Mouse (Mus musculus): Measurements from ENCODE around the gene Coro2b. TPM values are rescaled to one million over a fixed set of nuclear protein-coding genes. Genes with fewer than 3 reads are reported as not detected.

Gene Coro2b
- polyA plus RNA-seq, 1 experiment from 2014 or later: 5.8 TPM

DNA sequence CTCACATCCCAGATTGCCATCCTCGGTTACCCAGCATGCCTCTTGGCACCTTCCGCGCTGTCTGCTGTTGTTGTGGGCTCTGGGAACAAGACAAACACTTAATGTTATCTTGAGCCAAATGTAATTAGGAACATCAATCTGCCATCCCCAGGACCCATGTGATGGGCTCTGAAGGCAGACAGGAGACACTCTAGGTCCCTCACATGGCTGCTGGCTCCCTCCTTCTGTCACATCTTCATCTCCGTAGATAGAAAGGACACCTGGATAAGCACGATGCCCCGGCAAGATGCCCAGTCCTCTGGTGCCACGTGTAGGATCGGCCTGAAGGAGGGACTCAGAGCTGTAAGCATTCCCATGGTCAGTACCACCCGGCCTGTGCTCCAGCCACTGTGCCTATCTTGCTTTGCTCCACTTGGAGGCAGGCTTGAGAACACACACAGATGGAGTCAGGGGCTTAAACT, 2.4 kb upstream of the Coro2b start:
- H3K9ac ChIP-seq: no peak overlapping the region
- peaks cover 6% of the 10 kb centered on the region for H3K4me1 ChIP-seq (replicated peaks)
- H3K27me3 ChIP-seq (replicated peaks): peaks cover 33% of the 10 kb centered on the region
- no peak for ATAC-seq (ENCODE audit: insufficient number of reproducible peaks, low FRiP score)
- H3K36me3 ChIP-seq: no peaks in the 10 kb centered on the region
- WGBS: 78% methylated on average over 9 of the region's 9 CpGs
- no peak overlapping the region for H3K4me3 ChIP-seq
- H3K27ac ChIP-seq (ENCODE audit: poor library complexity, severe bottlenecking): no peak overlapping the region
- H3K9me3 ChIP-seq (replicated peaks): no peaks in the 10 kb centered on the region
- no peak overlapping the region for H3K4me2 ChIP-seq

DNA sequence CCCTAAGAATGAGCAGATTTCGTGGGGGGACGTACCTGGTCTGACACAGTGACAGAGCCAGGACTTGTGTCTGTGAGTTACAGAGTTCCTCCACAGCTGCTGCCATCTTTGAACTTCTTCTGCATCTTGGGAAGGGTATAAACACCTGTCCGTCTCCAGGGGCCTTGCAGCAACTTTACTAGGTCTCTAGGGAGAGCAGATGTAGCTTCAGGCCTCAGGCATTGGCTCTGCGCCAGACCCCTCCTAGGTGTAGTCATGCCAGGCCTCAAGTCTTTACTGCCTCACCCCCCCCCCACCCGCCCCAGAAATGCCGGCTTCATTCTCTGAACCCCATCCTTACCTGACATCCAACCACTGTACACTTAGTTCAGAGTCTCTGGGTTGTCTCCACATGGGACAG, 1.1 kb upstream of the Coro2b start:
- Histone ChIP-seq H3K4me1 (replicated peaks) (peaks cover 6% of the 10 kb centered on the region), H3K4me2 (no peak overlapping the region)

DNA sequence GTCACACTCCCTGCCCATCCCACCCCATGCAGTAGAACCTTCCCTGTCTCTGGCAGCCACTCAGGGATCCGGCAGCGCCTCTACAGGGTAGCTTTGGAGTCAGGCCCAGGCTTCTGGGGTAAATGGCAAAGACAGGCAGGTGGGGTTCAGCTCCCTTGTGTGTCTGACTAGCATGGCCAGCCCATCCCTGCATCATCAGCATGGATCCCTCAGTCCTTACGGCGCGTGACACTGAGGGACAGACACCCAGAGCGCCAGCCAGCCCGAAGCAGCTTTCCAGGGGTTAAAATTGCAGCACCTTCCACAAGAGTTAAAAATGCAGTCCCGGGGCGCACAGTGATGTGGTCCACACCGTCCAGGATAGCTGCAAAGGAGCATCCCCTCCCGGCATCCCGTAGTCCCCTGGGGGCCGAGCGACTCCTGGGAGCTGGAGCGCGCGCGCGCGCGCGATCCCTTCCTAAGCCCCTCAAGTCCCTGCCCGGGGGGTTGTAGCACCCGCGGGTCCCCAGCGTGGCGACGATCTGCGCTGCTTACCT, 657 bp downstream of the Coro2b start:
- 1% methylated on average over 29 of the region's 29 CpGs for WGBS
- peak overlapping the region; percentile 66 for H3K4me3 ChIP-seq
- ATAC-seq (ENCODE audit: insufficient number of reproducible peaks, low FRiP score): no peak
- H3K36me3 ChIP-seq: no peaks in the 10 kb centered on the region
- peaks cover 17% of the 10 kb centered on the region for H3K4me1 ChIP-seq (replicated peaks)
- peak overlapping the region; percentile 85 for H3K4me2 ChIP-seq
- H3K9me3 ChIP-seq (replicated peaks): no peaks in the 10 kb centered on the region
- peak overlapping the region; percentile 74 for H3K9ac ChIP-seq
- no peak overlapping the region for H3K27ac ChIP-seq (ENCODE audit: poor library complexity, severe bottlenecking)
- H3K27me3 ChIP-seq (replicated peaks): peaks cover 28% of the 10 kb centered on the region

More for the DNA sequence above, 1.1 kb upstream of the Coro2b start:
- H3K27ac ChIP-seq (ENCODE audit: poor library complexity, severe bottlenecking): no peak overlapping the region
- no peak for ATAC-seq (ENCODE audit: insufficient number of reproducible peaks, low FRiP score)
- no peaks in the 10 kb centered on the region for H3K36me3 ChIP-seq
- 87% methylated on average over 6 of the region's 6 CpGs for WGBS
- H3K4me3 ChIP-seq: no peak overlapping the region
- no peak overlapping the region for H3K9ac ChIP-seq
- H3K9me3 ChIP-seq (replicated peaks): no peaks in the 10 kb centered on the region
- peaks cover 28% of the 10 kb centered on the region for H3K27me3 ChIP-seq (replicated peaks)

DNA sequence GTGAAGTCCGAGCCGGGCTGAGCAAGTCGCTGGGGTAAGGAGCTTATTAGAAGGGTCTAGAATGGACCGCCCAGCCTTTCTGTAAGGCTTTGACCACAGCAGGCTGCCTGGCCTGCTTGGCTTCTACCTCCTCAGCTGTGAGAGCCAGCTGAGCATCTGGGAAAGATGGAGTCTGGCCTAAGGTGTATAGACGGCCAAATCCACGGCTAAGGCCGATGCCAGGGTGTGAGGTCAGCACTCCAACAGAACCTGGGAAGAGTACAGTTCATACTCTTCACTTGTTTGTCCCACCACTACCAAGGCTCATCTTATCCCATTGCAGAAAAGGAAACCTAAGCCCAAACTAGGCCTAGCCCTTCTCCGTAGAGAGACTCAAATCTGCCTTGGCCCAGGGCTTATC, 1.3 kb downstream of the Coro2b start:
- Histone ChIP-seq H3K27me3 (replicated peaks) (peaks cover 28% of the 10 kb centered on the region), H3K27ac (ENCODE audit: poor library complexity, severe bottlenecking) (no peak overlapping the region), H3K4me3 (peak overlapping the region; percentile 66; the same call in 1 of the 2 replicates), H3K4me1 (replicated peaks) (peaks cover 23% of the 10 kb centered on the region), H3K36me3 (no peaks in the 10 kb centered on the region), H3K4me2 (peak overlapping the region; percentile 85), H3K9me3 (replicated peaks) (no peaks in the 10 kb centered on the region), H3K9ac (no peak overlapping the region)
- 77% methylated on average over 8 of the region's 8 CpGs for WGBS
- ATAC-seq (ENCODE audit: insufficient number of reproducible peaks, low FRiP score): no peak

DNA sequence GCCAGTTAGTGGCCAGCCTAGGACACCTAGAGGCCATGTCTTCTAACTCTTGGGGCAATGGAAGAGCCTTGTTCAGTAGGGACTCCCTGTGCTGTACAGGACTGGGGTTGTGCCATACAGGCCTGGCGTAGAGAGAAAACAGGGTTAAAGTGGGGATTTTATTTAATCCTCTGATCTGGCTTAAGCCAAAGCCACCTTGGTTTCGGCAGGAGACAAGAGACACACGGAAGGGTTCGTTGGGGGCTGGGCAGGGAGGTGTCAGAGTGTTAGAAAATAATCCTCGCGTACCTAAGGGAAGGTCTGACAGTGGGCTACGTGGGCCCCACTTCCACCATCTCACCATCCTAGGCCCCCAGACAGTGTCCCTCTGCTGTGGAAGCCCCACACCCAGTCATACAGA, 2.2 kb downstream of the Coro2b start:
- WGBS: 81% methylated on average over 7 of the region's 7 CpGs
- no peaks in the 10 kb centered on the region for H3K9me3 ChIP-seq (replicated peaks)
- H3K4me3 ChIP-seq: no peak overlapping the region
- no peak overlapping the region for H3K4me2 ChIP-seq
- no peak for ATAC-seq (ENCODE audit: insufficient number of reproducible peaks, low FRiP score)
- no peaks in the 10 kb centered on the region for H3K36me3 ChIP-seq
- H3K27ac ChIP-seq (ENCODE audit: poor library complexity, severe bottlenecking): no peak overlapping the region
- H3K9ac ChIP-seq: no peak overlapping the region
- H3K4me1 ChIP-seq (replicated peaks): peaks cover 32% of the 10 kb centered on the region
- H3K27me3 ChIP-seq (replicated peaks): peaks cover 28% of the 10 kb centered on the region

DNA sequence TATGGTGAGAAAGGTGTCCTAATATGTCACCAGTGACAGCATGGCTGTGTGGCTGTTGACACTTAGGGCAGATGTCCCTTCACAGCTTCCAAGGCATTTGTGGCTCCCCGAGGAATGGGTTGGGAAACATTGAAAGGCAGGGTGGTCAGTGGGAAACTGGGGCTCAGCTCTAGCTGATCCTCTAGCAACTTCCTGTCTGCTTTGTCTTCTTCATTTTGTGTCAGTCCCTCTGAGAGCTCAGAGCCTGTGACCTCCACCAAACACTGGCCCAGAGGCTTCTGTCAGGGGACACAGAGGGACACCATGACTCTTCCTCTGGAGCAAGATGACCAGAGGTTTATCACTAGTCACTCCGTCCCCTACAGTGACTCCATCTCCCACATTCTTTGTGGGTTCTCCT, 2.7 kb downstream of the Coro2b start:
- no peak for ATAC-seq (ENCODE audit: insufficient number of reproducible peaks, low FRiP score)
- H3K4me1 ChIP-seq (replicated peaks): peaks cover 33% of the 10 kb centered on the region
- no peaks in the 10 kb centered on the region for H3K36me3 ChIP-seq
- H3K4me2 ChIP-seq: no peak overlapping the region
- peaks cover 28% of the 10 kb centered on the region for H3K27me3 ChIP-seq (replicated peaks)
- no peak overlapping the region for H3K4me3 ChIP-seq
- no peaks in the 10 kb centered on the region for H3K9me3 ChIP-seq (replicated peaks)
- H3K27ac ChIP-seq (ENCODE audit: poor library complexity, severe bottlenecking): no peak overlapping the region
- WGBS: 80% methylated on average over 2 of the region's 2 CpGs
- no peak overlapping the region for H3K9ac ChIP-seq

DNA sequence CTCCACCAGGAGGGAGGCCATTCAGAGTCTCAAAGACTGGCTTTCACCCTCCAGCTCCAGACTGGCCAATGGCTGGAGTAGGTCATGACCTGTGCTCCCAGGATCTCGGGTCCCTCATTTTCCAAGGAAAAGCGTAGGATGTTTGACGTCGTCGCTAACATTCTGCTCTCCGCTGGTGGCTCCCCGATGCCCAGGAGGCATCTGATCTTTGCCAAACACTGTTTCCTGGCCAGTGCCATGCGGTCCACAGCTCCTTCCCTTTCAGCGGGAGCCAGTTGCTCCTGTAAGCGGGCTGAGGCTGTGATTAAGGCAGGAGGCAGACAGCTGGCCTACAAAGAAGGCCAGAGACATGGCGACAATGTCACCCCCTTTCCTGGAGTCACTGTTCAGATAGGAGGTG, 4.0 kb downstream of the Coro2b start:
- no peak for ATAC-seq (ENCODE audit: insufficient number of reproducible peaks, low FRiP score)
- Histone ChIP-seq H3K36me3 (no peaks in the 10 kb centered on the region), H3K4me2 (no peak overlapping the region), H3K9me3 (replicated peaks) (no peaks in the 10 kb centered on the region), H3K4me1 (replicated peaks) (peaks cover 33% of the 10 kb centered on the region), H3K27me3 (replicated peaks) (peaks cover 23% of the 10 kb centered on the region), H3K9ac (no peak overlapping the region), H3K4me3 (no peak overlapping the region), H3K27ac (ENCODE audit: poor library complexity, severe bottlenecking) (no peak overlapping the region)
- 79% methylated on average over 11 of the region's 11 CpGs for WGBS

DNA sequence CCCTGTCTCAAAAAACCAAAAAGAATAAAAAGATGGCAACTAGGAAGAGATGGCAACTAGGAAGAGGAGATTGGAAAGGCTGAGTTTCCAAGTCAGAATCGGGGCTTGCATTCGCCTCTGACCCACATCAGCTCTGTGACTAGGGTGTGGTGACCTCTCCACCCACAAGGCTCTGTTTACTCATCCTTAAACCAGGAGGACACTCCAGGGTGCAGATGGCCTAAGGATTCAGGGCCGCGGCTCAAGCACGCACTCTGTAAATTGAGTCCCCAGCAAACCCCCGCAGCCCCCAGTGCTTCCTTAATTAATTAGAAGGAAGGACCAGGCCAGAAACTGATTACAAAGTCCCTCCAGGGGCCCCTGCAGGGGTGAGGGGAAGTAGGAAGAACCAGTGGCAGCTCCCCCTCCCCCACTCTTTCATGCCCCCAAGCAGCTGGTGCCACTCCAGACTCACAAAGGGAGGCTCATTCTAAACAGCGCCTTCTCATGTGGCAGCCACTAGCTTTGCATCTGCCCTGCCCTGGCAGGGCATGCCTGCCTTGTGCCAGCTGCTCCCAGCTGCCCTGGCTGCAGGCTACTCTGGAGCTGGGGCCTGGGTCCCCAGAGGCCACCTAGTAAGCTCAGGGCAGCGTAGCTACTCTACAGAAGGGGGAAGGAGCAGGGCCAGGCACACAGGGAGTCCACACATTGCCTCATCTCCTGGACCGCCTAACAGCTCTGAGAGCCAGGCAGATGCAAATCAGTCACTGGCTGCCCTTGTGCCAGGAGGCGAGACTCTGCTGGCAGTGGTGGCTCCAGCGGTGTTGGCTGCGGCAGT, 5.2 kb downstream of the Coro2b start:
- WGBS: 45% methylated on average over 12 of the region's 12 CpGs
- H3K27me3 ChIP-seq (replicated peaks): peaks cover 19% of the 10 kb centered on the region
- no peaks in the 10 kb centered on the region for H3K36me3 ChIP-seq
- no peak overlapping the region for H3K4me3 ChIP-seq
- no peak overlapping the region for H3K4me2 ChIP-seq
- no peak overlapping the region for H3K27ac ChIP-seq (ENCODE audit: poor library complexity, severe bottlenecking)
- no peaks in the 10 kb centered on the region for H3K9me3 ChIP-seq (replicated peaks)
- H3K4me1 ChIP-seq (replicated peaks): peaks cover 39% of the 10 kb centered on the region
- peak overlapping the region; percentile 35 for H3K9ac ChIP-seq
- ATAC-seq (ENCODE audit: insufficient number of reproducible peaks, low FRiP score): 0 out of 2 replicates have a peak, but pooled peaks have one; percentile 8

DNA sequence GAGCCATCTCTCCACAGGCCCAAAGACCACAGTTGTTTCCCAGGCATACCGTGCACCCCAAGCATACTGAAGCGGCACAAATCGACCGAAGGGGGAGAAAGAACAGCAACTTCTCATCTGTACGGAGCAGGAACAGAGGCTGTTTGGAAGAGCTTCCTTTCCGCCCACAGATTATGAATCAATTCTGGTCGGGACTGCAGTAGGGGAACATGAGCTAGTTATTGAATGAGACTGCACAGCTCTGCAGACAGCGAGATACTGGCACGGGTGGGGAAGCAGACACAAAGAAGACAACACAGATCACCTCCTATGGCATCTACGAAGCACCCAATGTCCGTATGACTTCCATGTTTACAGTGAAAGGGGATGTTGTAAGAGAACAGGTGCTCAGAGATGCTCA, 8.3 kb downstream of the Coro2b start:
- H3K27me3 ChIP-seq (replicated peaks): no peaks in the 10 kb centered on the region
- H3K9me3 ChIP-seq (replicated peaks): no peaks in the 10 kb centered on the region
- H3K36me3 ChIP-seq: no peaks in the 10 kb centered on the region
- WGBS: 79% methylated on average over 11 of the region's 11 CpGs
- no peak overlapping the region for H3K4me2 ChIP-seq
- no peak overlapping the region for H3K4me3 ChIP-seq
- no peak for ATAC-seq (ENCODE audit: insufficient number of reproducible peaks, low FRiP score)
- H3K27ac ChIP-seq (ENCODE audit: poor library complexity, severe bottlenecking): no peak overlapping the region
- no peak overlapping the region for H3K9ac ChIP-seq
- peaks cover 59% of the 10 kb centered on the region for H3K4me1 ChIP-seq (replicated peaks)

DNA sequence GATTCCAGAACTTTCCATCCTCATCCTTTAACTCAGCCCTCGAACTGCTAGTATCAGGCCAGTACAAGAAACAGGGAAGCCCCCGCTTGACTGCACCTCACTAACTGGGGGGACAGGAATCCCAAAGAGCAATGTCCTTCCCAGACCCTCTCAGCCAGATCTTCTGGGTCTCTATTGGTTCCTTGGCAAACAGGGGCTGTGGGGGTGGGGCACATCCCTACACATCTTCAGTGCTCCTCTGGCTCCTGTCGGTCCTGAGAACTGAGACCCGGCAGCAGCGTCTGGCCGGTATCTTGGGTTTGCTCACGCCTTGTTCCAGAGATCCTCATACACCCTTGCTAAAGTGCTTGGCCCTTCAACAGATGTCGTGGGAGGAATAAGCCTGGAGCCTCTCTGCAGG, 10.0 kb downstream of the Coro2b start:
- H3K27me3 ChIP-seq (replicated peaks): no peaks in the 10 kb centered on the region
- peak overlapping the region; percentile 11; the same call in 1 of the 2 replicates for H3K27ac ChIP-seq (ENCODE audit: poor library complexity, severe bottlenecking)
- H3K9me3 ChIP-seq (replicated peaks): no peaks in the 10 kb centered on the region
- no peak overlapping the region for H3K4me3 ChIP-seq
- ATAC-seq (ENCODE audit: insufficient number of reproducible peaks, low FRiP score): no peak
- WGBS: 61% methylated on average over 8 of the region's 8 CpGs
- H3K9ac ChIP-seq: no peak overlapping the region
- H3K4me2 ChIP-seq: no peak overlapping the region
- peaks cover 71% of the 10 kb centered on the region for H3K4me1 ChIP-seq (replicated peaks)
- no peaks in the 10 kb centered on the region for H3K36me3 ChIP-seq

DNA sequence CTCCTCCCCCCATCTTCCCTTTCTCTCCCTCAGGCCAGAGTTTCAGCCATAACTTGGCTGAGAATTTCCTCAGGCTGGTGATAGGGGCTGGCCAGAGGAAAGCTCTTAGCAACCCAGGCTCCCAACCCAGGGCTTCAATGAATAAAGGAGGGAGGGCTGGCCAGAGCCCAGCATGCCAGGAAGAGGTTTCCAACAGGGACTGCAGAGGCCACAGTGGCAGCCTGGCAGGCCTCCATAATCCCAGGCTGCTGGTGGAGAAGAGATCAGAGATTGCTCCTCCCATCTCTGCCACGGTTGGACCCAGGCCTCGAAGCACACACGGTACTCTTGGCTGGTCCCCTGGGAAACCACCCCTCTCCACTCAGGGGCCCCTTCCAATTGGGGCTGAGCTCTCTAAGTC, 10.4 kb downstream of the Coro2b start:
- 28% methylated on average over 3 of the region's 3 CpGs for WGBS
- peak; percentile 49; the same call in 1 of the 2 replicates for ATAC-seq (ENCODE audit: insufficient number of reproducible peaks, low FRiP score)
- peaks cover 71% of the 10 kb centered on the region for H3K4me1 ChIP-seq (replicated peaks)
- H3K4me2 ChIP-seq: no peak overlapping the region
- H3K27ac ChIP-seq (ENCODE audit: poor library complexity, severe bottlenecking): peak overlapping the region; percentile 11; the same call in 1 of the 2 replicates
- H3K4me3 ChIP-seq: no peak overlapping the region
- no peaks in the 10 kb centered on the region for H3K36me3 ChIP-seq
- H3K9me3 ChIP-seq (replicated peaks): no peaks in the 10 kb centered on the region
- no peaks in the 10 kb centered on the region for H3K27me3 ChIP-seq (replicated peaks)
- H3K9ac ChIP-seq: no peak overlapping the region

All from heart, embryonic 12.5 days (tissue).